Mouse (Mus musculus) spleen, adult 2 months (tissue): ENCODE data around the gene Atp6v0a2. TPM values are rescaled to one million over a fixed set of nuclear protein-coding genes. Genes with fewer than 3 reads are reported as not detected.

Source experiments
- DNase-seq, 2 experiments: peaks; one replicate each; pipeline versions ENCODE4 v3.0.0 to v3.0.0-alpha.2; 2012 to 2021; ENCODE audit warnings: low spot score in 2 of 2, low read depth in 1 of 2
- H3K27ac ChIP-seq: fragments of 200-500 bp; 2 replicates; pipeline ENCODE4 v1.5.1; 2012; ENCODE audit warnings: low read length, inconsistent platforms; ENCODE audit not compliant: insufficient read depth
- H3K27me3 ChIP-seq: fragments of 200-500 bp; 2 replicates; pipeline ENCODE4 v1.6.1; 2012; ENCODE audit warnings: mild to moderate bottlenecking, moderate library complexity, low read length, inconsistent platforms; ENCODE audit not compliant: control insufficient read depth, insufficient read depth
- H3K36me3 ChIP-seq: fragments of 200-500 bp; 2 replicates; pipeline ENCODE4 v1.6.1; 2012; ENCODE audit warnings: mild to moderate bottlenecking, low read length, inconsistent platforms; ENCODE audit not compliant: control insufficient read depth, insufficient read depth
- H3K4me1 ChIP-seq: fragments of 200-500 bp; 2 replicates; pipeline ENCODE4 v1.6.1; 2011; ENCODE audit warnings: inconsistent platforms; ENCODE audit not compliant: control insufficient read depth, insufficient read depth, insufficient read length
- H3K4me3 ChIP-seq: fragments of 200-500 bp; 2 replicates; pipeline ENCODE4 v1.5.1; 2011; ENCODE audit warnings: mild to moderate bottlenecking, inconsistent platforms; ENCODE audit not compliant: insufficient read depth, insufficient read length; ENCODE audit errors: extremely low read depth
- CTCF ChIP-seq: fragments of 200-500 bp; IDR thresholded peaks from 2 replicates; pipeline ENCODE4 v1.5.1; 2011; ENCODE audit warnings: mild to moderate bottlenecking, inconsistent platforms; ENCODE audit not compliant: insufficient read depth, insufficient read length, insufficient replicate concordance; ENCODE audit errors: extremely low read depth
- POLR2A ChIP-seq: fragments of 200-500 bp; IDR thresholded peaks from 2 replicates; pipeline ENCODE4 v1.6.1; 2011; ENCODE audit warnings: low read depth, low read length, inconsistent platforms
- WGBS: fragments of 180-500 bp; shearing (Covaris S2); methylation state at CpG from one replicate; pipeline ENCODE4 v1.1.7; 2018; 5-methylcytosine and 5-hydroxymethylcytosine counted together
- polyA plus RNA-seq: library from polyadenylated mRNA; depleted of rRNA; stranded (reverse); fragments of >200 nt; gene quantifications from 2 replicates; pipeline ENCODE4 v1.2.3, GENCODE M21; 2012; rRNA removed

Atp6v0a2 gene
- polyA plus RNA-seq, 1 experiment = 35.7 TPM

GRCm38 (mm10) chr5:124751656-124752055 is 123.3 kb downstream of the Atp6v0a2 start:
- no peak for TF ChIP-seq POLR2A
- no peak for TF ChIP-seq CTCF
- DNase-seq = no peak
- H3K27ac ChIP-seq = no peak overlapping the region
- H3K27me3 ChIP-seq = no peaks in the 10 kb centered on the region
- 90% methylated on average over 9 of the region's 9 CpGs for WGBS
- H3K4me3 ChIP-seq = no peak overlapping the region
- no peaks in the 10 kb centered on the region for H3K4me1 ChIP-seq
- no peaks in the 10 kb centered on the region for H3K36me3 ChIP-seq

- Histone ChIP-seq H3K36me3 (no peaks in the 10 kb centered on the region), H3K27me3 (no peaks in the 10 kb centered on the region), H3K4me3 (no peak overlapping the region), H3K27ac (no peak overlapping the region), H3K4me1 (no peaks in the 10 kb centered on the region)
- no peak for TF ChIP-seq POLR2A
- peak; percentile 23; the same call in 1 of the 2 replicates for TF ChIP-seq CTCF
- 52% methylated on average over 18 of the region's 18 CpGs for WGBS
- DNase-seq = no peak
Measured at GRCm38 (mm10) chr5:124761011-124761410, 132.6 kb downstream of the Atp6v0a2 start.

- Histone ChIP-seq H3K27me3 (no peaks in the 10 kb centered on the region), H3K27ac (no peak overlapping the region), H3K36me3 (no peaks in the 10 kb centered on the region), H3K4me3 (no peak overlapping the region), H3K4me1 (no peaks in the 10 kb centered on the region)
- WGBS = 96% methylated on average over 1 of the region's 1 CpGs
- no peak for DNase-seq
- TF ChIP-seq CTCF (no peak), POLR2A (no peak)
Measured at GRCm38 (mm10) chr5:124761787-124762186, 133.4 kb downstream of the Atp6v0a2 start.

Other genes starting within 250 kb of the Atp6v0a2 start
- gene Sbno1, start 202.6 kb upstream of the Atp6v0a2 start, polyA plus RNA-seq = 12.2 and 14.4 TPM in 2 replicates
- 18.4 and 22.8 TPM in 2 replicates for gene Kmt5a, start 188.6 kb upstream of the Atp6v0a2 start, polyA plus RNA-seq
- 39.4 and 42.7 TPM in 2 replicates for gene Rilpl2, start 150.2 kb upstream of the Atp6v0a2 start, polyA plus RNA-seq
- gene Snrnp35, start 145.4 kb upstream of the Atp6v0a2 start, polyA plus RNA-seq = 1.5 and 1.7 TPM in 2 replicates
- gene Rilpl1, start 97.2 kb upstream of the Atp6v0a2 start, polyA plus RNA-seq = 3.6 TPM in 2 replicates
- gene Tmed2, start 87.9 kb upstream of the Atp6v0a2 start, polyA plus RNA-seq = 54.2 and 96.7 TPM in 2 replicates
- gene Ddx55, start 75.7 kb upstream of the Atp6v0a2 start, polyA plus RNA-seq = 17.0 and 19.1 TPM in 2 replicates
- 9.8 and 11.6 TPM in 2 replicates for gene Eif2b1, start 49.4 kb upstream of the Atp6v0a2 start, polyA plus RNA-seq
- gene Gtf2h3, start 49.4 kb upstream of the Atp6v0a2 start, polyA plus RNA-seq = 25.9 and 29.4 TPM in 2 replicates
- gene Dnah10, start 96.5 kb downstream of the Atp6v0a2 start, polyA plus RNA-seq = 0.02 and 0.06 TPM in 2 replicates
- 4.9 and 6.0 TPM in 2 replicates for gene Ccdc92, start 233.8 kb downstream of the Atp6v0a2 start, polyA plus RNA-seq
- gene Zfp664, start 234.1 kb downstream of the Atp6v0a2 start, polyA plus RNA-seq = 7.9 and 10.1 TPM in 2 replicates